Comparison of ENCODE assay signal across 8 mouse cellular contexts in the genomic region with DNA sequence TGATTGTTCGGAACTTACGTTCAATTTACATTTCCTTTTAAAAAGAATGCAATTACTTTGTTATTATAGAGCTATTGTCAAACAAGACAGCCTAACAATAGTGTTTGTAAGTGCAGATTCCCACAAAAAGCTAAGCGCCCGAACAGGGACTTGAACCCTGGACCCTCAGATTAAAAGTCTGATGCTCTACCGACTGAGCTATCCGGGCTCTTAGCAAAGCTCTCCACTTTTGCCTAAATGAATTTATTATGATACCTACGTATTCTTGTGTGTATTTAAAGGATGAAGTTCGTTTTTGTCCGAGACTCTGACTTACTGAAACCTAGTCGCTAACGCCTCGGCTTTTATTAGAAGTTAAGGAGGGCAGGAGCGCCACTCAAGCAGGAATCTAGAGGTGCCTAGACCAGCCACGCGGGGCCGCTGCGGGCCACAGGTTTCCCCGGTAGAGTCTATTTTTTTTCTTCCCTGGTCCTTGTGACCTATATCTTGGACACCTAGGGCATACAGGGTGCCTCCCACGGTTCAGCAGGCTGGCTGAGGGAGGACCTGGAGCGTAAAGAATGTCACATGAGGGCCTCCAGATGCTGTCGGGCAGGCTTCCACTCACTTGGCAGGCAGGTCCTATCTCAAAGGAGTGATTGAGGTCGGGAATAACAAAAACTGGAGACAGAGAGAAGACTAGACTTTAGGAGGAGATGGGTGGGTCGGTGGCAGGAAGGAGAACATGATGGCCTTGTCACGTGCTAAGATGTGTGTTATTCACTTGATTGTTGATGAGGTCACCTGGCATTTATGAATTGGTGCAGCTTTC. TPM values are rescaled to one million over a fixed set of nuclear protein-coding genes. Genes with fewer than 3 reads are reported as not detected.
DNase-seq lines count a peak whose midpoint lies in the region; ATAC-seq and TF ChIP-seq lines count a peak whose summit lies in the region.

No protein-coding gene starts in this region.

- H3K9ac ChIP-seq in hindbrain, postnatal 0 days (replicated peaks; ENCODE audit: low read length) = peak overlapping the region; percentile 52

- H3K4me3 ChIP-seq in hindbrain, postnatal 0 days (ENCODE audit: low read length) = peak overlapping the region; percentile 57
- peak overlapping the region; percentile 67 for H3K4me3 ChIP-seq in left cerebral cortex, adult 2 months

- no peaks in the 10 kb centered on the region for H3K27me3 ChIP-seq in hindbrain, postnatal 0 days (ENCODE audit: insufficient read depth, low read length)

- peak overlapping the region; percentile 87 for H3K27ac ChIP-seq in hindbrain, postnatal 0 days
- peak overlapping the region; percentile 89 for H3K27ac ChIP-seq in left cerebral cortex, adult 2 months

- peak overlapping the region; percentile 81 for H3K4me2 ChIP-seq in hindbrain, postnatal 0 days (ENCODE audit: low read depth, low read length)

- no peaks in the 10 kb centered on the region for H3K36me3 ChIP-seq in hindbrain, postnatal 0 days (ENCODE audit: insufficient read depth, low read length)

- peak; percentile 48 for ATAC-seq in hindbrain, postnatal 0 days
- peak; percentile 19; the same call in 1 of the 2 replicates for ATAC-seq in megakaryocyte, adult 5-6 weeks (ENCODE audit: poor library complexity, severe bottlenecking)

- DNase-seq in R1 (ENCODE audit: low read depth, low spot score) = peak; percentile 97
- peak; percentile 92 for DNase-seq in cerebellum, adult 9-11 months
- peak; percentile 72 to 79 for DNase-seq in frontal cortex, postnatal 25 days (ENCODE audit: low spot score in 2 of 2)
- DNase-seq in hindbrain, postnatal 0 days (ENCODE audit: low spot score) = peak; percentile 93
- DNase-seq in left cerebral cortex, adult 2 months (ENCODE audit: extremely low spot score in 1 of 2, low spot score in 2 of 2) = peak; percentile 76 to 78
- peak; percentile 70 for DNase-seq in right cerebral cortex, postnatal 14 days
- DNase-seq in urinary bladder, postnatal 4 days (ENCODE audit: low spot score in 2 of 2) = peak; percentile 72 to 76

- TF ChIP-seq CTCF in hindbrain, postnatal 0 days (IDR thresholded peaks at IDR 0.05; ENCODE audit: low read depth) = peak; percentile 68
- peak; percentile 71 for TF ChIP-seq CTCF in left cerebral cortex, adult 2 months (IDR thresholded peaks at IDR 0.05)

- under 1% methylated on average over 24 of the region's 24 CpGs for WGBS in hindbrain, postnatal 0 days

- H3K9me3 ChIP-seq in hindbrain, postnatal 0 days (ENCODE audit: low read length) = no peaks in the 10 kb centered on the region

- intact Hi-C loops in left cerebral cortex, adult 2 months (cut with DNase I) = loop anchor here (1.0 kb wide), 2 partner anchors 25 to 62 kb away; no protein-coding TSS in a partner anchor

- H3K4me1 ChIP-seq in hindbrain, postnatal 0 days (ENCODE audit: insufficient read depth, low read length) = peaks cover 15% of the 10 kb centered on the region

RNA-seq across cellular contexts. Expression of gene Aloxe3, which starts 0.5 kb away (rescaled TPM):
- 12.5 and 14.2 TPM in 2 replicates for total RNA-seq in hindbrain, postnatal 0 days (2014; rRNA removed)
- polyA plus RNA-seq in hindbrain, postnatal 0 days (2015; fragmentation: Nextera tagmentation; extraction: Ambion mirVana) = 13.0 and 13.5 TPM in 2 replicates
- 1 to 10 TPM; 6.5 TPM for total RNA-seq in left cerebral cortex, adult 2 months (2021)
- total RNA-seq in megakaryocyte, adult 5-6 weeks (2015) = 0.18 TPM in 1 of 2 replicates, not detected in the other
- total RNA-seq in megakaryocyte, adult 5-6 weeks (2017) = not detected in 2 replicates

RNA-seq across cellular contexts. Expression of gene 9130213A22Rik, which starts 2.9 kb away (rescaled TPM):
- total RNA-seq in hindbrain, postnatal 0 days (2014; rRNA removed) = 1.2 and 1.4 TPM in 2 replicates
- 1.0 and 1.2 TPM in 2 replicates for polyA plus RNA-seq in hindbrain, postnatal 0 days (2015; fragmentation: Nextera tagmentation; extraction: Ambion mirVana)
- 1 to 10 TPM; 1.3 to 1.4 TPM for total RNA-seq in left cerebral cortex, adult 2 months (2021)
- total RNA-seq in megakaryocyte, adult 5-6 weeks (2015) = not detected in 2 replicates
- total RNA-seq in megakaryocyte, adult 5-6 weeks (2017) = not detected in 2 replicates

RNA-seq across cellular contexts. Expression of gene Hes7, which starts 5.0 kb away (rescaled TPM):
- 1.4 and 2.5 TPM in 2 replicates for total RNA-seq in hindbrain, postnatal 0 days (2014; rRNA removed)
- 1.3 and 1.9 TPM in 2 replicates for polyA plus RNA-seq in hindbrain, postnatal 0 days (2015; fragmentation: Nextera tagmentation; extraction: Ambion mirVana)
- total RNA-seq in left cerebral cortex, adult 2 months (2021) = under 1 TPM; 0.57 to 0.82 TPM
- not detected in 2 replicates for total RNA-seq in megakaryocyte, adult 5-6 weeks (2015)
- total RNA-seq in megakaryocyte, adult 5-6 weeks (2017) = not detected in 2 replicates

RNA-seq across cellular contexts. Expression of gene Per1, which starts 30.2 kb away (rescaled TPM):
- total RNA-seq in hindbrain, postnatal 0 days (2014; rRNA removed) = 24.4 and 27.1 TPM in 2 replicates
- polyA plus RNA-seq in hindbrain, postnatal 0 days (2015; fragmentation: Nextera tagmentation; extraction: Ambion mirVana) = 11.9 and 15.9 TPM in 2 replicates
- total RNA-seq in left cerebral cortex, adult 2 months (2021) = 100 to 1,000 TPM; 114 to 185 TPM
- total RNA-seq in megakaryocyte, adult 5-6 weeks (2015) = 6.7 and 12.5 TPM in 2 replicates
- total RNA-seq in megakaryocyte, adult 5-6 weeks (2017) = 7.9 and 8.5 TPM in 2 replicates

RNA-seq across cellular contexts. Expression of gene Alox12b, which starts 31.5 kb away (rescaled TPM):
- 1.7 and 2.0 TPM in 2 replicates for total RNA-seq in hindbrain, postnatal 0 days (2014; rRNA removed)
- polyA plus RNA-seq in hindbrain, postnatal 0 days (2015; fragmentation: Nextera tagmentation; extraction: Ambion mirVana) = 1.1 and 1.2 TPM in 2 replicates
- total RNA-seq in left cerebral cortex, adult 2 months (2021) = 1 to 10 TPM; 8.7 to 9.8 TPM
- total RNA-seq in megakaryocyte, adult 5-6 weeks (2015) = not detected in 2 replicates
- total RNA-seq in megakaryocyte, adult 5-6 weeks (2017) = not detected in 2 replicates

Comparison
In these comparisons a context has a peak if more than half of its experiments do, and no peak if none do; other contexts are left out.
1. Peak in every context shown above with its lines: DNase-seq, ATAC-seq, H3K4me3 ChIP-seq and H3K27ac ChIP-seq.
2. RNA of gene Aloxe3, which starts 0.5 kb away (total RNA-seq): 12.5 to 14.2 TPM in hindbrain, postnatal 0 days and 6.5 TPM in left cerebral cortex, adult 2 months; 0.18 TPM in megakaryocyte, adult 5-6 weeks; every median in the first group is over 4 times any median in the second.